Mouse (Mus musculus) layer of hippocampus, adult 2 months (tissue): ENCODE results near the gene Sec24c. TPM values are rescaled to one million over a fixed set of nuclear protein-coding genes. Genes with fewer than 3 reads are reported as not detected.

Experiments used
- DNase-seq, 2 experiments: peaks; one replicate each; pipeline ENCODE4 v3.0.0; 2022; ENCODE audit warnings: low spot score in 2 of 2
- H3K27ac ChIP-seq: fragments of 200-600 bp; 2 replicates; pipeline ENCODE4 v1.8.1; 2022
- H3K4me3 ChIP-seq: fragments of 200-600 bp; 2 replicates; pipeline ENCODE4 v1.8.1; 2022; ENCODE audit warnings: mild to moderate bottlenecking
- CTCF ChIP-seq: fragments of 200-600 bp; conservative IDR thresholded peaks from 2 replicates; pipeline ENCODE4 v1.8.1; 2022; ENCODE audit warnings: antibody characterized with exemption, mild to moderate bottlenecking, moderate library complexity
- total RNA-seq, 2 experiments: library from RNA; stranded (reverse); gene quantifications; 2 replicates each; pipeline ENCODE4 v1.2.3; 2021

Sec24c gene
- total RNA-seq, 2 experiments from 2014 or later, result 104 to 108 TPM

DNA sequence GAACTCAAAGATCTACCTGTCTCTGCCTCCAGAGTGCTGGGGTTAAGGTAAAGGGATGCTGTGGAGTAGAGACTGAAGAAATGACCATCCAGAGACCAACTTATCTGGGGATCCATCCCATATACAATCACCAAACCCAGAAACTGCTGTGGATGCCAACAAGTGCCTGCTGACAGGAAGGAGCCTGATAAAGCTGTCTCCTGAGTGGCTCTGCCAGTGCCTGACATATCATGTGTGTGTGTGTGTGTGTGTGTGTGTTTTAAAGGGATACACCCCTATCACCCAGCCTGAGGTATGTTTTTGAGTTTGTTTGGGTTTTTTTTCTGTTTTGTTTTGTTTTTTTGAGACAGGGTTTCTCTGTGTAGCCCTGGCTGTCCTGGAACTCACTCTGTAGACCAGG, 27.7 kb upstream of the Sec24c start:
- H3K27ac ChIP-seq, result no peak overlapping the region
- DNase-seq, result no peak
- H3K4me3 ChIP-seq, result no peak overlapping the region
- no peak for TF ChIP-seq CTCF

DNA sequence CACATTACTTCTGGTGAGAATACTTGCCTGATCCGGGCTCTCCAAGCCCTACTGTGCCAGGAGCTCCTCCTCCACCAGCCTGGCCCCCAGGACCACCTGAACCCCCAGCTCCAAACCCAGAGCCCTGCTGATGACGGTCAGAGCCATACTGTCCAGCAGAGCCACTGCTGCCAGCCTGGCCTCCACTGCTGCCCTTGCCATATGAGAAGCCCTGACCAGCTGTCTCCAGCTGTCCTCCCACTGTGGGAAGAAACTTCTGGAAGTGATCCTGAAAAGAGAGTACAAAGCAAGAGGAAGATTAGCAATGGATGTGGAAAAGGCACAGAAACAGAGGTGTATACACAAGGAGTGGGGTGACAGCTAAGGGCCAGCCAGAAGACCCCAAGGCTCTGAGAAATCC, 23.1 kb upstream of the Sec24c start:
- H3K27ac ChIP-seq, result no peak overlapping the region
- no peak overlapping the region for H3K4me3 ChIP-seq
- no peak for DNase-seq
- no peak for TF ChIP-seq CTCF

GRCm38 (mm10) chr14:20651722-20652256, 22.3 kb upstream of the Sec24c start:
- Histone ChIP-seq H3K4me3 (no peak overlapping the region), H3K27ac (no peak overlapping the region)
- TF ChIP-seq CTCF, result no peak
- DNase-seq, result no peak

GRCm38 (mm10) chr14:20654690-20655421, 19.3 kb upstream of the Sec24c start:
- no peak for DNase-seq
- TF ChIP-seq CTCF, result no peak
- Histone ChIP-seq H3K27ac (no peak overlapping the region), H3K4me3 (no peak overlapping the region)

GRCm38 (mm10) chr14:20655731-20656130, 18.4 kb upstream of the Sec24c start:
- Histone ChIP-seq H3K4me3 (no peak overlapping the region), H3K27ac (no peak overlapping the region)
- no peak for DNase-seq
- TF ChIP-seq CTCF, result no peak

- Histone ChIP-seq H3K4me3 (no peak within 1 kb of the TSS), H3K27ac (no peak within 1 kb of the TSS)
- no peak for DNase-seq
- TF ChIP-seq CTCF, result no peak
Observed at GRCm38 (mm10) chr14:20656361-20656760, 17.7 kb upstream of the Sec24c start, which contains the start of gene Myoz1. Myoz1 (minus strand) TSS chr14:20656540.

GRCm38 (mm10) chr14:20658326-20658725, 15.8 kb upstream of the Sec24c start:
- Histone ChIP-seq H3K4me3 (no peak overlapping the region), H3K27ac (no peak overlapping the region)
- peak; percentile 92 for TF ChIP-seq CTCF
- peak; percentile 67 to 68 for DNase-seq

GRCm38 (mm10) chr14:20658902-20659301, 15.2 kb upstream of the Sec24c start:
- DNase-seq, result no peak
- Histone ChIP-seq H3K27ac (no peak overlapping the region), H3K4me3 (no peak overlapping the region)
- TF ChIP-seq CTCF, result no peak

GRCm38 (mm10) chr14:20659687-20660086, 14.4 kb upstream of the Sec24c start:
- DNase-seq, result no peak

GRCm38 (mm10) chr14:20660827-20661660, 13.1 kb upstream of the Sec24c start:
- peak; percentile 95 to 96 for DNase-seq
- TF ChIP-seq CTCF, result peak; percentile 89
- Histone ChIP-seq H3K27ac (peak overlapping the region; percentile 98), H3K4me3 (peak overlapping the region; percentile 92)

More at GRCm38 (mm10) chr14:20659687-20660086, 14.4 kb upstream of the Sec24c start:
- no peak for TF ChIP-seq CTCF
- Histone ChIP-seq H3K27ac (no peak overlapping the region), H3K4me3 (no peak overlapping the region)

GRCm38 (mm10) chr14:20661661-20662331, 12.3 kb upstream of the Sec24c start:
- DNase-seq, result no peak
- Histone ChIP-seq H3K4me3 (peak overlapping the region; percentile 92), H3K27ac (peak overlapping the region; percentile 98)
- TF ChIP-seq CTCF, result no peak

- no peak overlapping the region for H3K27ac ChIP-seq
- H3K4me3 ChIP-seq, result no peak overlapping the region
- TF ChIP-seq CTCF, result no peak
- no peak for DNase-seq
Observed at GRCm38 (mm10) chr14:20662740-20663139, 11.4 kb upstream of the Sec24c start.

DNA sequence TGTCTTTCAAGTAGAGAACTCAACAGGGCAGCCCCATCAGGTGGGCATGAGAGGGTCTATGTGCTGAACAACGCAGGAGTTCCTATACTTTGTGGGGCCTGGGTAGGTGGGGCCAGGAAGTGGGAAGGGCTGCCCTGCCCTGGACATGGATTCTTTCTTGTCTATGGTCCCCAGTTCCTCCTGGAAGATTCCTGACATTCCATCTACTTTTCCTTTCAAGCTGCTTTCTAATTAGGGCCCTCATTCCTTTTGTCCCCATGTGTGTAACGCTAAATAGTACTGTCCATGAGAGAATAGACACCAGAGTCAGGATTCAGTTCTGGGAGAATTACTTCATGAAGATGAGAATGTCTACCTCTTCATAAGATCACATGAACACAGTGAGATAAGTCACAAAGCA, 10.5 kb upstream of the Sec24c start:
- H3K4me3 ChIP-seq, result no peak overlapping the region
- no peak for TF ChIP-seq CTCF
- DNase-seq, result no peak

More for the DNA sequence above, 10.5 kb upstream of the Sec24c start:
- H3K27ac ChIP-seq, result no peak overlapping the region
